Mouse (Mus musculus): Measurements from ENCODE around the gene Ptprj. TPM values are rescaled to one million over a fixed set of nuclear protein-coding genes. Genes with fewer than 3 reads are reported as not detected.

The Ptprj gene
- polyA plus RNA-seq, 1 experiment from 2014 or later = 5.8 TPM

GRCm38 (mm10) chr2:90566046-90566445, 14.4 kb downstream of the Ptprj start:
- no peak overlapping the region for H3K27ac ChIP-seq (replicated peaks)
- H3K4me3 ChIP-seq (replicated peaks) = no peak overlapping the region
- H3K4me2 ChIP-seq = no peak overlapping the region
- 67% methylated on average over 7 of the region's 7 CpGs for WGBS
- no peak for ATAC-seq (ENCODE audit: low FRiP score)
- no peaks in the 10 kb centered on the region for H3K9me3 ChIP-seq (replicated peaks)
- no peak overlapping the region for H3K9ac ChIP-seq (replicated peaks)
- peaks cover 22% of the 10 kb centered on the region for H3K4me1 ChIP-seq
- no peaks in the 10 kb centered on the region for H3K27me3 ChIP-seq (replicated peaks)
- H3K36me3 ChIP-seq = no peaks in the 10 kb centered on the region

- no peaks in the 10 kb centered on the region for H3K27me3 ChIP-seq (replicated peaks)
- no peak overlapping the region for H3K4me2 ChIP-seq
- no peak overlapping the region for H3K4me3 ChIP-seq (replicated peaks)
- no peak for ATAC-seq (ENCODE audit: low FRiP score)
- WGBS = 93% methylated on average over 7 of the region's 7 CpGs
- H3K9ac ChIP-seq (replicated peaks) = no peak overlapping the region
- H3K36me3 ChIP-seq = no peaks in the 10 kb centered on the region
- H3K9me3 ChIP-seq (replicated peaks) = no peaks in the 10 kb centered on the region
- peaks cover 29% of the 10 kb centered on the region for H3K4me1 ChIP-seq
- H3K27ac ChIP-seq (replicated peaks) = no peak overlapping the region
Observed at GRCm38 (mm10) chr2:90565192-90565929, 15.1 kb downstream of the Ptprj start.

DNA sequence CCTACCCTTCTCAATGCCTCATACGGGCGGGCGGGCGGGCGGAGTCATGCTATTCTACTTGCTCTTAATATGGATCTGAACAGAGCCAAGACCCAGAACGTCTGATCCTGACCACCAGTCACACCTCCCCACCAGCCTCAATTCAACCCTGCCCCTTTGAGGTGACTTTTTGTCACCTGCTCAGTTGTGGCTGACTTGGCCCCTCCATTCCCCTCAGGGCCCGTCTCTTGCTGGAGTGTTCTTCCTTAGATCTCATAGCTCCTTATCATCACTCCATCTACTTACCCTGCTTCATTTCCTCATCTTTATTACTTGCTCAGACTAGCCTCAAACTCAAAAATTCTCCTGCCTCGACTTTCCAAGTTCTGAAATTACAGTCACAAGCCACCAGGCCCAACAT, 15.9 kb downstream of the Ptprj start:
- WGBS = 87% methylated on average over 8 of the region's 8 CpGs
- H3K9ac ChIP-seq (replicated peaks) = no peak overlapping the region
- H3K4me3 ChIP-seq (replicated peaks) = no peak overlapping the region
- H3K4me1 ChIP-seq = peaks cover 32% of the 10 kb centered on the region
- H3K36me3 ChIP-seq = no peaks in the 10 kb centered on the region
- no peak overlapping the region for H3K27ac ChIP-seq (replicated peaks)
- no peak overlapping the region for H3K4me2 ChIP-seq
- no peaks in the 10 kb centered on the region for H3K27me3 ChIP-seq (replicated peaks)
- no peak for ATAC-seq (ENCODE audit: low FRiP score)
- H3K9me3 ChIP-seq (replicated peaks) = no peaks in the 10 kb centered on the region

- Histone ChIP-seq H3K4me3 (replicated peaks) (no peak overlapping the region), H3K9ac (replicated peaks) (no peak overlapping the region), H3K4me1 (peaks cover 32% of the 10 kb centered on the region), H3K36me3 (no peaks in the 10 kb centered on the region), H3K27me3 (replicated peaks) (no peaks in the 10 kb centered on the region), H3K4me2 (no peak overlapping the region), H3K27ac (replicated peaks) (no peak overlapping the region), H3K9me3 (replicated peaks) (no peaks in the 10 kb centered on the region)
- no peak for ATAC-seq (ENCODE audit: low FRiP score)
- 78% methylated on average over 4 of the region's 4 CpGs for WGBS
Observed at GRCm38 (mm10) chr2:90563171-90563570, 17.3 kb downstream of the Ptprj start.

DNA sequence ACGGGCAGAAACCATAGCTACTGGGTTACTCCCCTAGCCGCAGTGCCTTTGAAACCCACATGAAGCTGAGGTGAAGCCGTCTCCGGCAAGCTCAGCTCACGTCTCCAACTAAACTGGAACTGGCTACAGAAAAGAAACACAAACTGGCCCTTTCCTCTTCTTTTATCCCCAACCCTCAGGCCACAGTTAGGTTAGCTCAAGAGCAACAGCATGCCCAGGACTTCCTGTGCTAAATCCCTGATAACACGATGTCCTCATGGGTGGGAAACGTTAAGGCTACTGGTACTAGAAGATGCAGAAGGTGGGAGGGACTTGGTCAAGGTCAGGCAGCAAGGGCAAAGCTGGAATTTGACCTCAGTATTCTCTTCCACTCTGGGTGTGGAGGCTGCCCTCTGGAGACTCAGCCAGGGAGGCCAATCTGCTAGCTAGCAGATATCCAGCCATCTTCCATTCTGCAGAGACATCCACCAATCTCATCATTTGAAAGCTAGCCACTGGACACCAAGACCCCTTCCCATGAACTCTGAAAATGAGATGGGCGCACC, 18.2 kb downstream of the Ptprj start:
- H3K27me3 ChIP-seq (replicated peaks) = no peaks in the 10 kb centered on the region
- peaks cover 32% of the 10 kb centered on the region for H3K4me1 ChIP-seq
- H3K4me2 ChIP-seq = no peak overlapping the region
- H3K4me3 ChIP-seq (replicated peaks) = no peak overlapping the region
- no peak overlapping the region; the same call in 1 of the 2 replicates for H3K9ac ChIP-seq (replicated peaks)
- 83% methylated on average over 8 of the region's 8 CpGs for WGBS
- no peaks in the 10 kb centered on the region for H3K9me3 ChIP-seq (replicated peaks)
- 0 out of 2 replicates have a peak overlapping the region, but pooled peaks have one; percentile 48 for H3K27ac ChIP-seq (replicated peaks)
- H3K36me3 ChIP-seq = no peaks in the 10 kb centered on the region
- ATAC-seq (ENCODE audit: low FRiP score) = no peak

DNA sequence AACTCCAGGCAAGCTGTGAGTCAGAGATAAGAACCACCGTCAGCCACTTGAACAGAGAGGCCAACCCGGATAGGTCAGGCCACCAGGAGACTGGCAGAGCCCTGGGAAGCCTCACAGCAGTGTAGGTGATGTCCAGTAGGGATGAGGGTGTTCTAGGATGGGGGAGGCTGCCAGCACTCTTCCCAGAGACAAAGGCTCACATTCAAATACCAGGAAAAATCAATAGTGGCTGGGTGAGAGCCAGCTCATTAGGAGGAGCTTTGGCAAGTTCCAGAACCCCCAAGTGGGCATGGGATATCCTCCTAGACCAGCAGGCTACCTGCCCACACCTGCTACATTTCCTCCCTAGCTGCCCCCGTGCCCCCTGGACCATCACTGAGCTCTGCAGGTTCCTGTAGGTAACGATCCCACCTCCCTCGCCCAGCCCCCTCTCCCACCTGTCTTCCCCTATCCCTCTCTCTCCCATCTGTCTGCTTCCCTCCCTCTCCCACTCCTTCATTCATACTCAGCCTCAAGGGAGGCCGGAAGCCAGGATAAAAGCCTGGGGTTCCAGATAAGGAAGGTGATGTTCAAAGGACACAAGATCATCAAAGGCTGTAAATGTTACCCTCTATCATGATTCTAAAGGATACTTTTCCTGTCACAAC, 20.1 kb downstream of the Ptprj start:
- no peak for ATAC-seq (ENCODE audit: low FRiP score)
- Histone ChIP-seq H3K27ac (replicated peaks) (no peak overlapping the region; the same call in 1 of the 2 replicates), H3K4me2 (no peak overlapping the region), H3K27me3 (replicated peaks) (no peaks in the 10 kb centered on the region), H3K9ac (replicated peaks) (no peak overlapping the region), H3K4me1 (peaks cover 20% of the 10 kb centered on the region), H3K4me3 (replicated peaks) (no peak overlapping the region), H3K9me3 (replicated peaks) (no peaks in the 10 kb centered on the region), H3K36me3 (no peaks in the 10 kb centered on the region)
- WGBS = 73% methylated on average over 6 of the region's 6 CpGs

- no peaks in the 10 kb centered on the region for H3K9me3 ChIP-seq (replicated peaks)
- no peak for ATAC-seq (ENCODE audit: low FRiP score)
- H3K4me1 ChIP-seq = peaks cover 20% of the 10 kb centered on the region
- no peak overlapping the region for H3K4me3 ChIP-seq (replicated peaks)
- H3K4me2 ChIP-seq = no peak overlapping the region
- 91% methylated on average over 12 of the region's 12 CpGs for WGBS
- no peaks in the 10 kb centered on the region for H3K27me3 ChIP-seq (replicated peaks)
- no peaks in the 10 kb centered on the region for H3K36me3 ChIP-seq
- no peak overlapping the region for H3K9ac ChIP-seq (replicated peaks)
- H3K27ac ChIP-seq (replicated peaks) = no peak overlapping the region
Observed at GRCm38 (mm10) chr2:90559688-90560196, 20.7 kb downstream of the Ptprj start.

- Histone ChIP-seq H3K9ac (replicated peaks) (no peak overlapping the region), H3K4me3 (replicated peaks) (no peak overlapping the region), H3K27ac (replicated peaks) (no peak overlapping the region), H3K36me3 (no peaks in the 10 kb centered on the region), H3K9me3 (replicated peaks) (no peaks in the 10 kb centered on the region), H3K4me1 (peaks cover 20% of the 10 kb centered on the region), H3K27me3 (replicated peaks) (no peaks in the 10 kb centered on the region), H3K4me2 (no peak overlapping the region)
- WGBS = 82% methylated on average over 2 of the region's 2 CpGs
- ATAC-seq (ENCODE audit: low FRiP score) = no peak
Observed at GRCm38 (mm10) chr2:90559015-90559687, 21.3 kb downstream of the Ptprj start.

- H3K9me3 ChIP-seq (replicated peaks) = no peaks in the 10 kb centered on the region
- H3K9ac ChIP-seq (replicated peaks) = no peak overlapping the region
- H3K4me3 ChIP-seq (replicated peaks) = no peak overlapping the region
- no peak overlapping the region for H3K27ac ChIP-seq (replicated peaks)
- ATAC-seq (ENCODE audit: low FRiP score) = no peak
- no peaks in the 10 kb centered on the region for H3K27me3 ChIP-seq (replicated peaks)
- no peaks in the 10 kb centered on the region for H3K36me3 ChIP-seq
- WGBS = 84% methylated on average over 11 of the region's 11 CpGs
- no peak overlapping the region for H3K4me2 ChIP-seq
- H3K4me1 ChIP-seq = peaks cover 20% of the 10 kb centered on the region
Observed at GRCm38 (mm10) chr2:90558361-90558760, 22.1 kb downstream of the Ptprj start.

DNA sequence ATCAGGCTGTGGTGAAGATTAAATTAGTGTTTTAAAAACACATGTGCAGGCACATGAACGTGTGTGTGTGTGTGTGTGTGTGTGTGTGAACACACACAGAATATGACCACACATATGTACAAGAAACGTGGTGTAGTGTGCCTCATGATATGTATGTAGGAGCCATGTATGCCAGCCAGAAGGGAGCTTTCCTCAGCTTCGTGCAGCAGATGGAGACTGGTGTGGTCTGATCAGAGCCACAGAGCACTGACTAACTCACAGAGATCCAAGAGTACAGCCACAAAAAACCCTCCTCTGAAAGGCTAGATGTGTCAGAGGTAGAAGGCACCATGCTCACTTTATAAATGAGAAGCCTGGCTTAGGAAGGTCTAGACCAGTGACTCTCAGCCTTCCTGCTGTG, 22.5 kb downstream of the Ptprj start:
- Histone ChIP-seq H3K27ac (replicated peaks) (no peak overlapping the region), H3K9ac (replicated peaks) (no peak overlapping the region), H3K36me3 (no peaks in the 10 kb centered on the region), H3K4me3 (replicated peaks) (no peak overlapping the region), H3K4me2 (no peak overlapping the region), H3K27me3 (replicated peaks) (no peaks in the 10 kb centered on the region), H3K9me3 (replicated peaks) (no peaks in the 10 kb centered on the region), H3K4me1 (peaks cover 20% of the 10 kb centered on the region)
- 85% methylated on average over 3 of the region's 3 CpGs for WGBS
- no peak for ATAC-seq (ENCODE audit: low FRiP score)

DNA sequence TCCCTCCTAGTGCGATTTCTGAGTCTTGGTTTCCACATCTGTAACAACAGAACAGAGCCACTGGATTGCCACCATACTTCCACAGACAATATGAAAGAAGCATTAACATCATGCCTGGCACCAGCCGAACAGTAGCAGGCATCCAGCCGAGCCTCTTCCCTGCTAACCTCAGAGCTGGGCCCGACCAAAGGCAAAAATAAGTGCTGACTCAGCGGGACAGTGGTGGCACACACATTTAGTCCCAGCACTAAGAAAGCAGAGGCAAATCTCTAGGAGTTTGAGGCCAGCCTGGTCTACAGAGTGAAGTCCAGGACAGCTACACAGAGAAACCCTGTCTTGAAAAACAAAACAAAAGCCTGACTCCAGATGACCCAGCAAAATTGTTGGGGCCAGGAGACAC, 24.7 kb downstream of the Ptprj start:
- H3K4me1 ChIP-seq = peaks cover 14% of the 10 kb centered on the region
- 83% methylated on average over 5 of the region's 5 CpGs for WGBS
- ATAC-seq (ENCODE audit: low FRiP score) = no peak

More for the DNA sequence above, 24.7 kb downstream of the Ptprj start:
- no peaks in the 10 kb centered on the region for H3K9me3 ChIP-seq (replicated peaks)
- no peak overlapping the region for H3K4me3 ChIP-seq (replicated peaks)
- no peaks in the 10 kb centered on the region for H3K36me3 ChIP-seq
- H3K27ac ChIP-seq (replicated peaks) = no peak overlapping the region
- H3K4me2 ChIP-seq = no peak overlapping the region
- H3K27me3 ChIP-seq (replicated peaks) = no peaks in the 10 kb centered on the region
- no peak overlapping the region for H3K9ac ChIP-seq (replicated peaks)
